Mouse (Mus musculus): ENCODE results near the gene Gldn. TPM values are rescaled to one million over a fixed set of nuclear protein-coding genes. Genes with fewer than 3 reads are reported as not detected.

Gldn gene
- total and polyA plus RNA-seq, 2 experiments from 2014 or later: 0.44 to 0.86 TPM

GRCm38 (mm10) chr9:54275283-54275682 is 11.0 kb upstream of the Gldn start:
- WGBS: 92% methylated on average over 4 of the region's 4 CpGs
- Histone ChIP-seq H3K36me3 (ENCODE audit: insufficient read depth, low read length) (no peaks in the 10 kb centered on the region), H3K27me3 (ENCODE audit: insufficient read depth, low read length) (no peaks in the 10 kb centered on the region), H3K4me3 (ENCODE audit: low read depth, low read length) (no peak overlapping the region), H3K4me1 (ENCODE audit: insufficient read depth, low read length) (no peaks in the 10 kb centered on the region), H3K4me2 (ENCODE audit: low read depth, low read length, poor library complexity, severe bottlenecking) (no peak overlapping the region), H3K27ac (ENCODE audit: low read depth, low read length) (no peak overlapping the region), H3K9ac (replicated peaks; ENCODE audit: low read length, poor library complexity, severe bottlenecking) (no peak overlapping the region), H3K9me3 (ENCODE audit: low read length) (no peaks in the 10 kb centered on the region)
- ATAC-seq (ENCODE audit: low FRiP score) (no peak), DNase-seq (ENCODE audit: low spot score) (no peak)
- no peak for TF ChIP-seq CTCF (IDR thresholded peaks at IDR 0.05)

- H3K27me3 ChIP-seq (ENCODE audit: insufficient read depth, low read length): no peaks in the 10 kb centered on the region
- no peak for DNase-seq (ENCODE audit: low spot score)
- H3K4me2 ChIP-seq (ENCODE audit: low read depth, low read length, poor library complexity, severe bottlenecking): no peak overlapping the region
- ATAC-seq (ENCODE audit: low FRiP score): no peak
- H3K4me3 ChIP-seq (ENCODE audit: low read depth, low read length): no peak overlapping the region
- no peaks in the 10 kb centered on the region for H3K36me3 ChIP-seq (ENCODE audit: insufficient read depth, low read length)
- no peak overlapping the region for H3K27ac ChIP-seq (ENCODE audit: low read depth, low read length)
- 89% methylated on average over 12 of the region's 12 CpGs for WGBS
- no peaks in the 10 kb centered on the region for H3K4me1 ChIP-seq (ENCODE audit: insufficient read depth, low read length)
- no peak for TF ChIP-seq CTCF (IDR thresholded peaks at IDR 0.05)
- no peaks in the 10 kb centered on the region for H3K9me3 ChIP-seq (ENCODE audit: low read length)
- H3K9ac ChIP-seq (replicated peaks; ENCODE audit: low read length, poor library complexity, severe bottlenecking): no peak overlapping the region
These were observed 7.2 kb upstream of the Gldn start for GRCm38 (mm10) chr9:54279046-54279589.

- Histone ChIP-seq H3K27ac (ENCODE audit: low read depth, low read length) (no peak overlapping the region), H3K9me3 (ENCODE audit: low read length) (no peaks in the 10 kb centered on the region), H3K27me3 (ENCODE audit: insufficient read depth, low read length) (0 out of 2 replicates have a peak, but pooled peaks cover 3% of the 10 kb centered on the region), H3K4me3 (ENCODE audit: low read depth, low read length) (no peak overlapping the region), H3K4me2 (ENCODE audit: low read depth, low read length, poor library complexity, severe bottlenecking) (no peak overlapping the region), H3K36me3 (ENCODE audit: insufficient read depth, low read length) (no peaks in the 10 kb centered on the region), H3K9ac (replicated peaks; ENCODE audit: low read length, poor library complexity, severe bottlenecking) (no peak overlapping the region), H3K4me1 (ENCODE audit: insufficient read depth, low read length) (peaks cover 4% of the 10 kb centered on the region; the same call in 1 of the 2 replicates)
- TF ChIP-seq CTCF (IDR thresholded peaks at IDR 0.05): no peak
- WGBS: 60% methylated on average over 5 of the region's 5 CpGs
- DNase-seq (ENCODE audit: low spot score) (no peak), ATAC-seq (ENCODE audit: low FRiP score) (no peak)
These were observed 1.5 kb downstream of the Gldn start for GRCm38 (mm10) chr9:54287804-54288203.

DNA sequence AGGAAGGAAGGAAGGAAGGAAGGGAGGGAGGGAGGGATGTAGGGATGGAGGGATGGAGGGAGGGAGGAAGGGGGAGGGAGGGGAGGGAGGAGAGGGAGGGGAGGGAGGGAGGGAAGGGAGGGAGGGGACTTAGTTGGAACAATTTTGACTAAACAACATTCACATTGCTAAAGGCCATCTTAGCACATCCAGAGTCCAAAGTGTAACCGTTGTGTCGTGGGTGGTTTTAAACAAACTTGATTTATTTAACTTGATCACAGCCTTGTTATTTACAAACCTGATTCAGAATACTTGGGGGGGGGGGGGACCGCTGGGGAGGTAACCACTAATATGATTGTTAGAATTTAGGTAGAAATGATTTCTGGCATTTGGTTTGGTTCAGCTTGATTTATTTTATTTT is 13.1 kb downstream of the Gldn start:
- Histone ChIP-seq H3K27ac (ENCODE audit: low read depth, low read length) (no peak overlapping the region), H3K4me1 (ENCODE audit: insufficient read depth, low read length) (no peaks in the 10 kb centered on the region), H3K9ac (replicated peaks; ENCODE audit: low read length, poor library complexity, severe bottlenecking) (no peak overlapping the region), H3K4me2 (ENCODE audit: low read depth, low read length, poor library complexity, severe bottlenecking) (no peak overlapping the region), H3K36me3 (ENCODE audit: insufficient read depth, low read length) (no peaks in the 10 kb centered on the region), H3K9me3 (ENCODE audit: low read length) (no peaks in the 10 kb centered on the region), H3K4me3 (ENCODE audit: low read depth, low read length) (no peak overlapping the region), H3K27me3 (ENCODE audit: insufficient read depth, low read length) (no peaks in the 10 kb centered on the region)
- WGBS: 84% methylated on average over 3 of the region's 3 CpGs
- TF ChIP-seq CTCF (IDR thresholded peaks at IDR 0.05): no peak
- ATAC-seq (ENCODE audit: low FRiP score): no peak
- no peak for DNase-seq (ENCODE audit: low spot score)

DNA sequence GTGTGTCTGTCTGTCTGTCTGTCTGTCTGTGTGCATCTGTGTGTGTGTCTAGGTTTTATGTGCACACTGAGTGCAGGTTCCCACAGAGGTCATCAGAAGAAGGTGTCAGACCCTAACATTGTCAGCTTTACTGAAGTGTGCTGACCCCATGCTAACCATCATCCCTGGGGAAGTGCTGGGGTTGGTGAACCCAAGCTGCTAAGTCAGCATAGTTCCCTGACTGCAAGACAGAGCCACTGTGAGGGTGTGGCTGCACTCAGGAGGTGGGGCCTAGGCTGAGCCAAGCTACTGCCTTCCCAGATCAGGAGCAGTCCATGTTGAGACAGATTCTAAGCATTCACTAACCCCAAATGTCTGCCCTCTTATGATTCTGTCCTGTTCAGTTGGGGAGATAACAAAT is 13.5 kb downstream of the Gldn start:
- no peaks in the 10 kb centered on the region for H3K4me1 ChIP-seq (ENCODE audit: insufficient read depth, low read length)
- no peak overlapping the region for H3K4me3 ChIP-seq (ENCODE audit: low read depth, low read length)
- H3K27me3 ChIP-seq (ENCODE audit: insufficient read depth, low read length): no peaks in the 10 kb centered on the region
- no peak for TF ChIP-seq CTCF (IDR thresholded peaks at IDR 0.05)
- no peak overlapping the region for H3K27ac ChIP-seq (ENCODE audit: low read depth, low read length)
- no peaks in the 10 kb centered on the region for H3K9me3 ChIP-seq (ENCODE audit: low read length)
- ATAC-seq (ENCODE audit: low FRiP score) (no peak), DNase-seq (ENCODE audit: low spot score) (no peak)
- no peaks in the 10 kb centered on the region for H3K36me3 ChIP-seq (ENCODE audit: insufficient read depth, low read length)
- no peak overlapping the region for H3K4me2 ChIP-seq (ENCODE audit: low read depth, low read length, poor library complexity, severe bottlenecking)
- no peak overlapping the region for H3K9ac ChIP-seq (replicated peaks; ENCODE audit: low read length, poor library complexity, severe bottlenecking)

DNA sequence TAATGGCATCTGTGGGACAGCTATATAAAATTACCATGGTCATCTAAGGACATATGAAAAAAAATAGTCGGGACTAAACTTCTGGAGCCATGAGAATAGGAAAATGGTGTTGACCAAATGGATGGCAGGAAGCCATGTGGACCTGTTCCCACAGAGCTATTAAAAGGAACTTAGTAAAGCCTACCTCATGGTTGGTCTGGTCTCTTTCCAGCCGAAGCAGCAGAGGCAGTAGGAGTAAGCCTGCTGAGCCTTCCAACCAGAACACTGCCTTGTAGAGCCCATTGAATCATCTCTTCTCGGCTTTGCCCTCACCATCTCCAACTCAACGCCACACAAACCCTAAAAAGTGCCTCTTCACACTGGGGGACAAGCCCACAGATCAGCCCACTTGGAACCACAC is 15.0 kb downstream of the Gldn start:
- WGBS: 85% methylated on average over 4 of the region's 4 CpGs
- Histone ChIP-seq H3K27me3 (ENCODE audit: insufficient read depth, low read length) (no peaks in the 10 kb centered on the region), H3K27ac (ENCODE audit: low read depth, low read length) (no peak overlapping the region), H3K4me2 (ENCODE audit: low read depth, low read length, poor library complexity, severe bottlenecking) (no peak overlapping the region), H3K9ac (replicated peaks; ENCODE audit: low read length, poor library complexity, severe bottlenecking) (no peak overlapping the region), H3K36me3 (ENCODE audit: insufficient read depth, low read length) (no peaks in the 10 kb centered on the region), H3K4me1 (ENCODE audit: insufficient read depth, low read length) (no peaks in the 10 kb centered on the region), H3K4me3 (ENCODE audit: low read depth, low read length) (no peak overlapping the region), H3K9me3 (ENCODE audit: low read length) (no peaks in the 10 kb centered on the region)
- no peak for TF ChIP-seq CTCF (IDR thresholded peaks at IDR 0.05)
- no peak for ATAC-seq (ENCODE audit: low FRiP score)
- no peak for DNase-seq (ENCODE audit: low spot score)
